Mouse (Mus musculus) gastrocnemius, postnatal 14 days (tissue): ENCODE results near the gene Mrpl38. TPM values are rescaled to one million over a fixed set of nuclear protein-coding genes. Genes with fewer than 3 reads are reported as not detected.

Experiments used
- DNase-seq: peaks from one replicate; pipeline ENCODE4 v3.0.0; 2021; ENCODE audit warnings: mixed read lengths
- intact Hi-C: fragments of 180-260 bp; cut with DNase I; formaldehyde crosslinking; loops from one replicate; pipeline ENCODE4 v1.15.1; 2025; ENCODE audit warnings: low total_unique reads
- long read RNA-seq, 2 experiments: library from polyadenylated mRNA; stranded (forward); transcript quantifications; one replicate each; pipeline ENCODE4 v2.0.0; 2021
- total RNA-seq, 2 experiments: library from RNA; stranded (reverse); gene quantifications; 2 replicates each; pipeline ENCODE4 v1.2.3; 2021

Gene Mrpl38
- 10 to 100 TPM; 41.8 to 49.5 TPM for total RNA-seq
- long read RNA-seq, experiment 1, transcript Mrpl38-201 (9 exons, 1,411 nt), result major isoform, 68 of 79 reads
- long read RNA-seq, experiment 1, transcript Mrpl38-205 (8 exons, 1,403 nt), result minor isoform, 5 of 79 reads
- long read RNA-seq, experiment 1, partial matches to known transcripts, result 0 of 79 reads
- long read RNA-seq, experiment 1, other reads (novel, unspliced or antisense), result 5 of 79 reads
- long read RNA-seq, experiment 2, transcript Mrpl38-201 (9 exons, 1,411 nt), result major isoform, 71 of 80 reads
- long read RNA-seq, experiment 2, partial matches to known transcripts, result 3 of 80 reads
- long read RNA-seq, experiment 2, other reads (novel, unspliced or antisense), result 2 of 80 reads

DNA sequence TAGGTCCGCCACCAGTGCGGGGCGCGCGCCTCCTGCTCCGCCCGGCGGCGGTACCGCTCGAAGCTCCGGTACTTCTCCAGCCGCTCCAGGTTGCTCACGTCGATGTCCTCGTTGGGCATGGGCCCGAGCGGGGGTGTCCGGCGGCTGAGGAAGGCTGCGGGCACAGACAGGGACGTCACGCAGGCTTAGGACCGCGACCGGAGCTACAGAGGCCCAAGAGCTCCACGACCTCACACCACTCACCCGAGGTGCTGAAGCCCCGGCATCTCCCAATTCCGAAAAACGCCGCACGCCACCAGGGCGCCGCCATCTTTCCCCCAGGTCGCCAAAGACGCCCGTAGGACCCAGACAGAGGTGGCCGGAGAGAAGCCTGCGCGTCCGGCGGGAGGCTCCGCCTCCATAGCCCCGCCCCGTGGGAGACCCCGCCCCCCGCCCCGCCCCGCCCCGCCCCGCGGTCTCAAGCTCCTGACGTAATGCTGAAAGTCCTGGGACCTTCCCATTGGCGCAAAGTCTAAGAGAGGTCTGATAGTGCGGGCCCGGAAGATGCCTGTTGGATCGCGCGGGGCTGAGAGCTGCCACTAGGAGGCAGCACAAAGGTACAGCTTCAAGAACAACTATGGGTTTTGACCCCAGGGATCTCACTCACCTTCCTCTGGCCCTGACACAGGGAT, at the start of gene Mrpl38:
Gene Mrpl38, minus strand, starts transcription at position 401 of the 671 bp plus-strand sequence.
- peak; percentile 89 for DNase-seq
- intact Hi-C loops, result loop anchor here (10.0 kb wide), 1 partner anchor 104 kb away; the partner anchor contains the start of gene Unk

DNA sequence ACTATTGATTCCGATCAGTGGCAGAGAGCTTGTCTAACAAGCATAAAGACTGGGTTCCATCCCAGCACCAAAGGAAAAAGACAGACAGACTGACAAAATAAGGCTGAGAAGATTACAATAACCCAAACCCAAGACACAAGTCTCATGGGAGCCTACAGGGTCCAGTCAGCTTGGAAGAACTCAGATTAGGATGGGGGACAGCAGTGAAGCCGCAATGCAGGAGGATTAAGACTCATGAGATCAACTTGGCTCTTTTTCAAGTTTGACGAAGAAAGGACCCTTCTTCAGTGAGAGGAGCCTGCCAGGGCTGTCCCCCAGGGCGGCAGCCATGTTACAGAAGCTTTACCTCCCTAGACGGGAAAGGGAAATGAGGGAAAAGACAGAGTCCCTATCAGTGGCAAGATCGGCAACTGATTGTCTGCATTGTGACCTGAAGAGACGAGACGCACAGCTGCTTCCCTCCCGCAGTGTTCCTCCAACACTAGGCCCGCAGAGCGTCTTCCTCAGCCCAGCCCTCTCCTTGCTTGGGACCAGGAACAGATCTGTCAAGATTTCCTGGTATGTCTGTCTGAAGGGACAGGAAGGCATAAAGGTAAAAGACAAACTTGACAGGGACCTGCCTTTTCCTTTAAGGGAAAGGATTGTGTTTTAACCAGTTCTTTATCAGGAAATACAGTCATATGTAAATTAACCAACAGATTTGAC, 48.7 kb upstream of the Mrpl38 start:
- intact Hi-C loops, result no loop called here
- DNase-seq, result no peak

- DNase-seq, result no peak
- intact Hi-C loops, result no loop called here
These were observed 47.7 kb upstream of the Mrpl38 start for GRCm38 (mm10) chr11:116186360-116186759.

GRCm38 (mm10) chr11:116185836-116186235, 47.2 kb upstream of the Mrpl38 start:
- intact Hi-C loops, result no loop called here
- DNase-seq, result no peak

DNA sequence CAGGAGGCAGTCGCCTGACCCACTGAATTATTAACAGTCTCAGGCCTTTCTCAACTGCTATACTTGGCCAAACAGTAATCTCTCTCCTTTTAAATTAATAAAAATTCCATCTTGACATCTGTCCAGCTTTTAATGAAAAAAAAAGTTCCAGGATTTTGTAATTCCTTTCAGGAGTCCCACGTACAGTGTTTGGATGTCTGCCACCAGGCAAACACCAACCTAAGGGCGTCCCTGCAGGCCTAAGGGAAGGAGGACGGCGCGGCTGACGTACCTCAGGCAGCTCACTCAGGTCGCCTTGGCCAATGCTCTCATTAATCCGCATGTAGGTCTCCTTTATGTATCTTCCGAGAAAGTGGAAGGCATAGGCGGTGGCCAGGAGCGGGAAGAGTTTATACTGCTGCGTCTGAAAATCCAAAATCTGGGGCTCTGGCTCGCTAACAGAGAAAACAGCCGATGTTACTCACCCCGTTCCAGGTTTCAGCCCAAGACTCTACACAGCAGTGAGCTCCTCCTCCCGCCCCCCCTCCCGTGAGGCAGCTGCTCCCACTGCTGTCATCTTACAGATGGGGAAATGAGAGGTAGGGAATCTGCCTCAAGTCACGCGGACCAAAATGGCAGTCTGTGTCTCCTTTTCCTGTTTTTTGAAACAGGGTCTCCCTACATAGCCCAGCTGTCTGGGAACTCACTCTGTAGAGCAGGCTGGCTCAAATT, 39.9 kb upstream of the Mrpl38 start:
- intact Hi-C loops, result no loop called here

GRCm38 (mm10) chr11:116176010-116176409, 37.3 kb upstream of the Mrpl38 start:
- intact Hi-C loops, result no loop called here
- no peak for DNase-seq

More for the DNA sequence above, 39.9 kb upstream of the Mrpl38 start:
- no peak for DNase-seq

- no peak for DNase-seq
- intact Hi-C loops, result no loop called here
These were observed 36.2 kb upstream of the Mrpl38 start for GRCm38 (mm10) chr11:116174775-116175448.

- no peak for DNase-seq
- intact Hi-C loops, result no loop called here
These were observed 33.3 kb upstream of the Mrpl38 start for GRCm38 (mm10) chr11:116171959-116172358.

GRCm38 (mm10) chr11:116170003-116170800, 31.5 kb upstream of the Mrpl38 start:
- no peak for DNase-seq
- intact Hi-C loops, result no loop called here

DNA sequence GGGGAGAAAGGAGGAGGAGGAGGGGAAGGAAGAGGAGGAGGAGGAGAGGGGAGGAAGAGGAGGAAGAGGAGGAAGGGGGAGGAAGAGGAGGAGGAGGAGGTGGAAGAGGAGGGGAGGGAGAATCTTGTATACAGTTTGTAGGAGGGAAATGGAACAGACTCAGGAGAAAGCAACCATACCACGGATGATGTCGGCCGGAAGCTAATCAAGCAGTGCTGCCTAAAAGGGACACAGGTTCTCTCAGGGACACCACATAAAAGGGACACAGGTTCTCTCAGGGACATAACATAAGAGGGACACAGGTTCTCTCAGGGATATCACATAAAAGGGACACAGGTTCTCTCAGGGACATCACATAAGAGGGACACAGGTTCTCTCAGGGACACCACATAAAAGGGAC, 30.5 kb upstream of the Mrpl38 start:
- intact Hi-C loops, result no loop called here
- DNase-seq, result no peak

DNA sequence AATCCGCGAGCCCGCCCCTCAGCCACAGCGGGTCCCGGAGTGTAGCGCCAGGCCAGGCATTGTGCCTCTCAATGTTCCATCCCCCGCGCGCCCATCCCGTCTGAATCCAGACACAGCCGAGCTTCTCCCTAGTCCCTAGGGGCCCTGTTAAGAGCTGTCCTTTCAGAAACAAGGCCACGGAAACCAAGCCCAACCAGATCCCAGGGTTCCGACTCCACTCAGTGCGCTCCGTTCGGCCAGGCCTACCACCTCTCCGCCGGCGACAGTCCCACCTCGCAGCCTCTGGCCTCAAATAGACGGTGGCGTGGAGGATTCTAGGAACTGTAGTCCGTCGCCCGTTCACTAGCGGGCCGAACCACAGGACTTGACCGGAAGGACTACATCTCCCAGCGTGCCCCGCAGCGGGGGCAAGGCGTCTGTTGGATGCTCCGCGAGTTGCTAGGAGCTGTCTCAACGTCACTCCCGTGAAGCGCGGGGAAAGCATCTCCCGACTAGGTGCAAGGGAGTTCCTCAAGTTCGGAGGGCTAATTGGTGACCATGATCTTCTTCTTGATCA, 29.3 kb upstream of the Mrpl38 start, which contains the start of gene Fbf1:
Gene Fbf1, minus strand, starts transcription at position 283 of the 556 bp plus-strand sequence.
- peak; percentile 95 for DNase-seq
- intact Hi-C loops, result no loop called here

DNA sequence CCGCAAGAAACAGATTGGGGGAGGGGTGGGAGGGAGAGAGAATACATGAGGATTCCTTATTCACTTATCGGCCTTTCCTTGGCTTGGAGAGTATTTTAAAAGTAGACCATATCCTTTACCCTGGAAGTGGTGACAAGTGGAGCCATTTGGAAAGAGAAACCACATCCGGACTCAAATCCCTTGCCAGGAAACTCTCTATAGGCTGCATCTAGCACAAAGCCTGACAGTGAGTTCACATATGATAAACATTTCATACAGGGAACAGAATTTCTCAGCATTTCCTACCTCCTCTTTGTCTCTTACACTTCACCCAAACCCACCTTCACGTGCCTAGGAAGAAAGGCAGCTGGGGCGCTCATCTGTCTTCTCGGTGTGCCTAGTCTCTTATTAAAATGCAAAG, 28.6 kb upstream of the Mrpl38 start:
- intact Hi-C loops, result no loop called here
- DNase-seq, result no peak

- DNase-seq, result no peak
- intact Hi-C loops, result no loop called here
These were observed 24.3 kb upstream of the Mrpl38 start for GRCm38 (mm10) chr11:116163002-116163401.

GRCm38 (mm10) chr11:116162146-116162545, 23.5 kb upstream of the Mrpl38 start:
- intact Hi-C loops, result no loop called here
- DNase-seq, result no peak

- intact Hi-C loops, result no loop called here
These were observed 22.6 kb upstream of the Mrpl38 start for GRCm38 (mm10) chr11:116161312-116161711.

DNA sequence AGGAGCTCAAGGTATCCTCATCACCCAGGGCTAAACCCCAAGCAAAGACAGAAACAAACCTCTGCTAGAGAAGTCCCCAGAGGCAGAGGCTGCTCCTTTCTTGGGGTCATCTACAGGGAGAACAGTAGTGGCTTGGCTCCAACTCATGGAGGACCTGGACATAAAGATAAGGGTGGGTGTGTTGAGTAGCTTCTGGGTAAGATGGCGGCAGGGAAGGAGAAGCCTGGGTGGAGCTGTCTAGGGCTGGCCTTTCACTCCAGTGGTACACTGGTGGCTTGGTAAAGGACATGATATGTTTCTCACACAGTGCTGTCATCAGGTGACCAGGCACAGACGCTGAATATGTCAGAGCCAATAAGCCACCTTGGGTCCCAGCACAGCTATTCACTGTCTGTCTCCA, 12.3 kb upstream of the Mrpl38 start:
- no peak for DNase-seq
- intact Hi-C loops, result no loop called here

More at GRCm38 (mm10) chr11:116161312-116161711, 22.6 kb upstream of the Mrpl38 start:
- DNase-seq, result no peak

GRCm38 (mm10) chr11:116149341-116149740, 10.7 kb upstream of the Mrpl38 start:
- intact Hi-C loops, result no loop called here
- DNase-seq, result no peak

- no peak for DNase-seq
- intact Hi-C loops, result no loop called here
These were observed 10.1 kb upstream of the Mrpl38 start for GRCm38 (mm10) chr11:116148761-116149221.
